Mouse (Mus musculus): ENCODE results near the gene Rpgr. TPM values are rescaled to one million over a fixed set of nuclear protein-coding genes. Genes with fewer than 3 reads are reported as not detected.

The Rpgr gene
- total and polyA plus RNA-seq, 3 experiments, result not detected

DNA sequence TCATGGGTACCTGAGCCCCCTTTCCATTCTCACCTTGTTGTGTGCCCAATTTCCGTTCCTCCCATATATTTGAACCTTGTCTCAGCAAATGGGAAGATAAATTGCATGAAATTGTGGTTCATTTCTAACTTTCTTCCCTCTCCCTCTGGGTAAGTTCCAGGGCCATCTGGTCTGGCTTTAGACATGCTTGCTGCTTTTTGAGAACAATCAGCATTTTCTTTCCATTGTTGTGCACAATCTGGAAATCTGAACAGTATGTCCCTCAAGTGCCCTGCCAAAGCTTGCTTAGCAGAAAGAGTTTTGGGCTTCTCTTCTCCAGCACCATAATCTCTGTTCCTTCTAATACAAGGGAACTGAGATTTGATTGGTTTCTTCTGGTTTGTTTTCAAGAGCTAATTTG, 152.9 kb downstream of the Rpgr start:
- H3K27ac ChIP-seq (ENCODE audit: control insufficient read depth, low read depth, low read length), result no peak overlapping the region
- no peaks in the 10 kb centered on the region for H3K9me3 ChIP-seq (replicated peaks; ENCODE audit: insufficient read depth, low read length)
- no peak overlapping the region for H3K4me3 ChIP-seq (ENCODE audit: control insufficient read depth in 1 of 2, insufficient read depth in 1 of 2, low read depth in 2 of 2, low read length in 2 of 2)
- H3K9ac ChIP-seq (ENCODE audit: control insufficient read depth, low read depth, low read length, poor library complexity, severe bottlenecking), result no peak overlapping the region
- H3K36me3 ChIP-seq (ENCODE audit: control insufficient read depth in 1 of 2, insufficient read depth in 2 of 2, low read length in 2 of 2), result no peaks in the 10 kb centered on the region
- H3K4me1 ChIP-seq (ENCODE audit: control insufficient read depth in 1 of 2, insufficient read depth in 2 of 2, low read length in 2 of 2), result no peaks in the 10 kb centered on the region
- H3K79me2 ChIP-seq (ENCODE audit: control insufficient read depth, insufficient read depth, low read length, poor library complexity), result no peaks in the 10 kb centered on the region
- H3K27me3 ChIP-seq (ENCODE audit: control insufficient read depth in 1 of 2, insufficient read depth in 2 of 2, low read length in 2 of 2), result no peaks in the 10 kb centered on the region
- DNase-seq (ENCODE audit: low read depth, low spot score), result no peak
- TF ChIP-seq JUND (IDR thresholded peaks at IDR 0.05; ENCODE audit: low read depth, low read length) (no peak), GABPA (IDR thresholded peaks at IDR 0.05; ENCODE audit: low read depth, low read length) (no peak), POLR2AphosphoS2 (IDR thresholded peaks at IDR 0.05; ENCODE audit: low read length) (no peak), ZKSCAN1 (IDR thresholded peaks at IDR 0.05; ENCODE audit: low read depth, low read length) (no peak), TCF12 (IDR thresholded peaks at IDR 0.05; ENCODE audit: low read depth, low read length) (no peak), ZC3H11A (IDR thresholded peaks at IDR 0.05; ENCODE audit: low read depth, low read length) (no peak), CHD1 (IDR thresholded peaks at IDR 0.05; ENCODE audit: low read depth, low read length) (no peak), RAD21 (IDR thresholded peaks at IDR 0.05; ENCODE audit: low read depth, low read length) (no peak), POLR2A (IDR thresholded peaks at IDR 0.05; ENCODE audit: control insufficient read depth in 1 of 2, insufficient read depth in 1 of 2, low read depth in 1 of 2, low read length in 2 of 2, poor library complexity in 1 of 2) (no peak), NRF1 (IDR thresholded peaks at IDR 0.05; ENCODE audit: insufficient read depth, low read depth, low read length, poor library complexity, severe bottlenecking) (no peak), MAZ (IDR thresholded peaks at IDR 0.05; ENCODE audit: low read depth, low read length) (no peak), CTCF (IDR thresholded peaks at IDR 0.05 in 2 of 3, conservative IDR thresholded peaks at IDR 0.05 in 1 of 3; ENCODE audit: control insufficient read depth in 1 of 3, insufficient read depth in 1 of 3, low read depth in 2 of 3, low read length in 3 of 3, poor library complexity in 1 of 3, severe bottlenecking in 1 of 3) (no peak), MAFK (IDR thresholded peaks at IDR 0.05; ENCODE audit: borderline replicate concordance, low read depth, low read length) (no peak)

DNA sequence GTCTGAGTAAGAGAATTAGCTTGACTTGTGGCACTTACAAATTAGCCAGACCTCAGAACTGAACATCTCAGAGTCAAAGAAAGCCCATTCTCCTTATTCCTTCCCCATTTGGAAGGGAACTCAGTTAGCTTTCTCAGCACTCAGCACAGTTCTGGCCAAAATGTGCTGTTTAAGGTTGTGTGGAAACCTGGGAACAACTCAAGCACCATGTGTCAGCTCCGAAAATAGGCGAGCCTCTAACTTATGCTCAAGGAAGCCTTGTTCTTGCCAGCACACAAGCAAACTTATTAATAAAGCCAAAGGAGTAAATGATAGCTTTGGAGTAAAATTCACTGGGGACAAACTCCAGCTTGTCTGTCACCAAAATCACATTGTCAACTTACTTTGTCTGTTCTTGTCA, 153.4 kb downstream of the Rpgr start:
- H3K4me3 ChIP-seq (ENCODE audit: control insufficient read depth in 1 of 2, insufficient read depth in 1 of 2, low read depth in 2 of 2, low read length in 2 of 2), result no peak overlapping the region
- H3K27ac ChIP-seq (ENCODE audit: control insufficient read depth, low read depth, low read length), result no peak overlapping the region
- no peaks in the 10 kb centered on the region for H3K36me3 ChIP-seq (ENCODE audit: control insufficient read depth in 1 of 2, insufficient read depth in 2 of 2, low read length in 2 of 2)
- H3K27me3 ChIP-seq (ENCODE audit: control insufficient read depth in 1 of 2, insufficient read depth in 2 of 2, low read length in 2 of 2), result no peaks in the 10 kb centered on the region
- no peak for TF ChIP-seq MXI1 (IDR thresholded peaks at IDR 0.05; ENCODE audit: low read depth, low read length)
- TF ChIP-seq SMC3 (IDR thresholded peaks at IDR 0.05; ENCODE audit: low read depth, low read length), result no peak
- no peak for TF ChIP-seq ETS1 (IDR thresholded peaks at IDR 0.05; ENCODE audit: low read depth, low read length)
- TF ChIP-seq ZMIZ1 (IDR thresholded peaks at IDR 0.05; ENCODE audit: low read depth, low read length), result no peak
- no peak for DNase-seq (ENCODE audit: low read depth, low spot score)
- no peaks in the 10 kb centered on the region for H3K79me2 ChIP-seq (ENCODE audit: control insufficient read depth, insufficient read depth, low read length, poor library complexity)
- no peaks in the 10 kb centered on the region for H3K9me3 ChIP-seq (replicated peaks; ENCODE audit: insufficient read depth, low read length)
- H3K9ac ChIP-seq (ENCODE audit: control insufficient read depth, low read depth, low read length, poor library complexity, severe bottlenecking), result no peak overlapping the region
- H3K4me1 ChIP-seq (ENCODE audit: control insufficient read depth in 1 of 2, insufficient read depth in 2 of 2, low read length in 2 of 2), result no peaks in the 10 kb centered on the region

Data from MEL (cell line).